Mouse (Mus musculus): ENCODE measurements at regions not wholly inside any gene's neighbourhood (a gene's known extent, or its start where the extent isn't known, plus 50 kb on each side); places are given as distances from the start of the nearest gene placed in this dataset.

DNA sequence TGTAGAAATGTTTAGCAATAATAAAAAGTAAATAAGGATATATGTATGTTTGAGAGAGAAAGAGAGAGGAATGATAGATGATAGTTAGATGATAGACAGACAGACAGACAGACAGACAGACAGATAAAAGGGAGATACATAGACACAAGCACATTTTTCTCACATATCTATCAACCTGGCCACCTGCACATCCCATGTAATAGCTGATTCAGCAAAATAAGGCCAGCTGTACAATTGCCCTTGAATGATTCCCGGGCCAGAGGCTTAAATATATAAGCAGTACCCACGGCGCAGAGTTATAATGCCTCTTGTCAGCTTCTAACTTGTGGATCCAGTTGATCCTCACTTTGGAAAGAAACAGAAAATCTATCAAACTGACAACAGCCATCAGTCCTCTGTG is 178.5 kb downstream of the Tmem114 start:
- no peaks in the 10 kb centered on the region for H3K9me3 ChIP-seq
- H3K36me3 ChIP-seq, result no peaks in the 10 kb centered on the region
- no peaks in the 10 kb centered on the region for H3K4me1 ChIP-seq
- no peak for DNase-seq (ENCODE audit: low spot score)
- H3K27me3 ChIP-seq (ENCODE audit: insufficient read depth, poor library complexity, severe bottlenecking), result no peaks in the 10 kb centered on the region
- 81% methylated on average over 3 of the region's 3 CpGs for WGBS
- H3K4me3 ChIP-seq, result no peak overlapping the region
- no peak overlapping the region for H3K27ac ChIP-seq

DNA sequence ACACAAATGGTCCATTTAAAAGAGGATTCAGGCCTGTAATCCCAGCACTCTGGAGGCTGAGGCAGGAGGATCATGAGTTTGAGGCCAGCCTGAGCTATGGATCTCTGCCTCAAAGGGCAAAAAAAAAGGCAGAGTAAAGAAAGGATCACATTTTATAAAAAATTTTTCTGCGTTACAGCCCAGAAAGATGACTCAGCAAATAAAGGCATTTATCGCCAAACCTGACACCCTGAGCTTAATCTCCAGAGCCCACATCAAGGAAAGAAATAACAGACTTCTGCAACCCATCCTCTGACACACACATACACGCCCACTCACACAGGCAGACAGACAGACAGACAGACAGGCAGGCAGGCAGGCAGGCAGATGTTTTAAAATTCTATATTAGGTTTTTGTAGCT is 179.3 kb downstream of the Tmem114 start:
- no peaks in the 10 kb centered on the region for H3K4me1 ChIP-seq
- H3K9me3 ChIP-seq, result no peaks in the 10 kb centered on the region
- no peak for DNase-seq (ENCODE audit: low spot score)
- H3K4me3 ChIP-seq, result no peak overlapping the region
- WGBS, result 69% methylated on average over 3 of the region's 3 CpGs
- H3K27ac ChIP-seq, result no peak overlapping the region
- no peaks in the 10 kb centered on the region for H3K36me3 ChIP-seq
- H3K27me3 ChIP-seq (ENCODE audit: insufficient read depth, poor library complexity, severe bottlenecking), result no peaks in the 10 kb centered on the region

DNA sequence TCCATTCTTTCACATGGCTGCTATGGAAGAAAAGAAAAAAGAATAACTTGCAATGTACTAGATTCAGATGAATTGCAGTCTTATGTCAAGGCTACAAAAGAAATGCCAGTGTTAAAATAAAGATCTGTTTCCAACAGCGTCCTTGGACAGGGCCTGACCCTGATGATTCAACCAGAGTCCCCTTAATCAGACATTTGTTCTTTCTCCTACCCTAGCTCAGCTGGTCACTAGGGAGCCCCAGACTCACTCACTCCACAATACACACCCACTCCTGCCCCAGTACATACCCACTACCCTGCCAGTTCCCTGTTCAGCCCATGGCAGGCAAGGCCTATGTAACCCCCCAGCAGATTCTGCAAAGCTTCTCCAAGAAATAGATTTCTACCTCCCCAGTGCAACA is 190.6 kb downstream of the Tmem114 start:
- no peak overlapping the region for H3K4me3 ChIP-seq
- WGBS, result 86% methylated on average over 1 of the region's 1 CpGs
- DNase-seq (ENCODE audit: low spot score), result no peak
- no peaks in the 10 kb centered on the region for H3K9me3 ChIP-seq
- H3K4me1 ChIP-seq, result 0 out of 2 replicates have a peak, but pooled peaks cover 9% of the 10 kb centered on the region
- H3K27me3 ChIP-seq (ENCODE audit: insufficient read depth, poor library complexity, severe bottlenecking), result no peaks in the 10 kb centered on the region
- no peak overlapping the region for H3K27ac ChIP-seq
- H3K36me3 ChIP-seq, result no peaks in the 10 kb centered on the region

DNA sequence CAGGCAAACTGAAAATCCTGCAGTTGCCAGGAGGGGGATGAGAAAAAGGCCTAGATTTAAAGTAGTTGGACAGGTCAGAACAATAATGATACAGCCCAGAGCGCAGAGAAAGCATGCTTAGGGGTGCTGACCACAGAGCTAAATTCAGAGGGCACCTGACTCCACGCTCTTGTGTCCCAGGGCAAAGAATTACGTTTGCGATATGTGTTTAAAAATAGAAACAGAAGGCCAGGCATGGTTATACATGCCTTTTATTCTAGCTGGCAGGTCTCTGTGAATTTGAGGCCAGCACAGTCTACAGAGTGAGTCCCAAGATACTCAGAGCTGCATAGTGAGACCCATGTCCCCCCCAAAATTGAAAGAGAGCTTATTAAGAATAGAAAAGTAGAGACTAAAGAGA is 192.9 kb downstream of the Tmem114 start:
- no peaks in the 10 kb centered on the region for H3K27me3 ChIP-seq (ENCODE audit: insufficient read depth, poor library complexity, severe bottlenecking)
- H3K4me1 ChIP-seq, result peaks cover 15% of the 10 kb centered on the region; the same call in 1 of the 2 replicates
- H3K36me3 ChIP-seq, result no peaks in the 10 kb centered on the region
- H3K9me3 ChIP-seq, result no peaks in the 10 kb centered on the region
- 46% methylated on average over 4 of the region's 4 CpGs for WGBS
- DNase-seq (ENCODE audit: low spot score), result no peak
- peak overlapping the region; percentile 74; the same call in 1 of the 2 replicates for H3K27ac ChIP-seq
- H3K4me3 ChIP-seq, result no peak overlapping the region

DNA sequence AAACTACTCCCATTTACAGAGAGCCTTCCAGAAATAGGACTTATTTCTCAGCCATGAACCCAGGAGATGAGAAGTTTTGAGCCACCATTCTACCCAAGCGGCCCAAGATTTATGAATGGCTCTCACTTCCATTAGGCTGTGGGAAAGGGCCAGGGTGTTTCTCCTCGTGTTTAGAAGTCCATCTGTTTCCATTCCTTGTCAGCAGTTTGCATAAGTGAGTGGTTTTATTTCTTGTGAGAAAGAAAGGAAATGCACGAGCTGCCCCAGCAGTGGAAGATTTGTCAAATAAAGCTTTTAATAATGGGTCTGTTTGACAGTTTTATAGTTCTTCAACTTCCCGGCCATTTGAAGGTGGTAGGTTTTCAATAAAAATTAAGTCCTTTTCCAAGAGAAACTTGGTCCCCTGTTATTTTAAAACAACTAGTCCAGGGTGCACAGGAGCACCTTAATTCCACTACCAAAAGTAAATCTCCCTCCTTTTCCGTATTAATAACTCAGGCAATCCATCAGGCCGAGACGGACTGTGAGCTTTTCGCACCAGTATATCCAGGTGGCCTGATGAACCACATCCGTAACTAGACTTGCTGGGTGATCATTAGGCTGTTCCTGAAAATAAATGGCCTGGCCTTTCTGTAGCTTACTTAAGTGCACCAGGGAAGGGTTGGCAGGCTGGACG is 201.2 kb downstream of the Tmem114 start:
- H3K4me3 ChIP-seq, result no peak overlapping the region
- 78% methylated on average over 10 of the region's 10 CpGs for WGBS
- H3K36me3 ChIP-seq, result no peaks in the 10 kb centered on the region
- no peaks in the 10 kb centered on the region for H3K27me3 ChIP-seq (ENCODE audit: insufficient read depth, poor library complexity, severe bottlenecking)
- no peak for DNase-seq (ENCODE audit: low spot score)
- H3K27ac ChIP-seq, result no peak overlapping the region
- H3K4me1 ChIP-seq, result peaks cover 2% of the 10 kb centered on the region; the same call in 1 of the 2 replicates
- H3K9me3 ChIP-seq, result 0 out of 2 replicates have a peak, but pooled peaks cover 3% of the 10 kb centered on the region

DNA sequence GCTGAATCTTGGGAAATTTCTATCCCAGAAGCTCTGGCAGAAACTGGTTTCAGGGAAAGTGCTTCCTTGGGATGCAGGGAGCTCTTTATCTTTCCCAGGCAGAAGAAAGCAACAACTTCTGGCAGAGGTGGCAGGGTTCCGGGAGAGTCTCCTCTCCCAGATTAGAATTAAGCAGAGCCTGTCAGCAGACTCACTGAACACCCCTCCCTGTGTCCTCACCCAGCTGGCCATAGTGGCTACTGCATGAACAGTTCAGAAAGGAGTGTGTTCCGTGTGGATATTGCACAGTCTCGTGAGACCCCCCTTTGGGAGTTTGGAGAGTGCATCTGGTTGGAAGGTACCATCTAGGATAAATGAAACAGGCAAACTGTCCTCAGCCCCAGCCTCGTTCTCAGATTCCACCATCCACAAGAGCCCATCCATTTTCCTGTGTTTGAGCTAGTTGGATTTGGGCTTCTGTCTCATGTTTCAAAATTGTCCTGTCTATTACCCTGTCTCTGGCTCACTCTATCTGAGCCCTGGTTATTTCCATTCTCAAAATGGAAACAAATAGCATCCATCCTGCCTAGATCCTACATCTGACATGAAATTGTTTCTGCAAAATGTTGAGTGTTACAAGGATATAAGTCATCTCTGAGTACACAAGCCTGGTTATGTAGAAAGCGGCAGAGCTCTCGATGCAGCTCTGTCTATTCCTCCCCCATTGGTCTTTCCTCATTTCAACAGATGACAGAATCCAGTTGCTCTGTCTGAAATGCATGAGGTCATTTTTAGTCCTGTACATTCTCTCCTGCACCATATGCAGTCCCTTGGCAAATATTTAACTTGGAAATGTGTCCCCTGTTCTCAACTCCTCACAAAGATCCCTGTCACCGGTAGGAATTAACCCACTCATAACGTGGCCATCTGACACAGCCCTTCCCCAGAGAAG is 216.4 kb downstream of the Tmem114 start:
- Histone ChIP-seq H3K36me3 (no peaks in the 10 kb centered on the region), H3K4me3 (no peak overlapping the region), H3K27me3 (ENCODE audit: insufficient read depth, poor library complexity, severe bottlenecking) (no peaks in the 10 kb centered on the region), H3K4me1 (peaks cover 8% of the 10 kb centered on the region; the same call in 1 of the 2 replicates), H3K27ac (no peak overlapping the region), H3K9me3 (no peaks in the 10 kb centered on the region)
- WGBS, result 49% methylated on average over 8 of the region's 8 CpGs
- DNase-seq (ENCODE audit: low spot score), result no peak

DNA sequence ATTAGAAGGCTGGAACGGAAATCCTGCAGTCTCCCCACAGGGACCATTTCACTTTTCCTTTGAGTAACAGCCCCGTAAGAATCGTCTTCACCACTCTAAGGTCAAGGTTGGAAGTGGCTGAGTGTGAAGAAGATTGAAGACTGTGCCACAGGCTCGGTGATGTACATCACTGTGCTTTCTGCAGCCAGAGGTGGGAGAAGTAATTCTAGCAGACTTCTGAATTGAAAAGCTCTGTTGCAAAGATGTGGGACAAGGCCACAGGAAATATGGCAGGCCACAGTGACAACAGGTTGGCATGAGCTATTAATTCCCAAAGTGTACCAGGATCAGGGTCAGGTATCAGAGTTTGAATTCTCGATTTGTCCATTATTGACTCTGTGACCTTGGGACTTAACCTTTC is 219.9 kb downstream of the Tmem114 start:
- no peaks in the 10 kb centered on the region for H3K27me3 ChIP-seq (ENCODE audit: insufficient read depth, poor library complexity, severe bottlenecking)
- WGBS, result 80% methylated on average over 5 of the region's 5 CpGs

DNA sequence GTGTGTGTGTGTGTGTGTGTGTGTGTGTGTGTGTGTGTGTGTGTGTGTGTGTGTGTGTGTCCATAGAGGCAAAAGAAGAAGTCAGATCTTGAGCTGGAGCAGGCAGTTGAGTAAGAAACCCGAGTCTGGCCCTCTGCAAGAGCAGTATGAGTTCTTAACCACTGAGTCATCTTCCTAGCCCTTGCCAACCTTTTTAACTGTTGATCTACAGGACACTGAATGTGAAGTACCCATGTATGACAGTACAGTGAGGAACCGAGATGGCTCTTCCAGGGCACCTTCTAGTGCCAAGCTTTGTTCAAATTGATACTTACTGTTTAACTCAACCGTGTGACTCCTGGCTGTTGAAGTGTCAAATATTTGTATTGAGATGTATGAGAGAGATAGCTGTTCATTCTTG is 223.6 kb downstream of the Tmem114 start:
- Histone ChIP-seq H3K27me3 (ENCODE audit: insufficient read depth, poor library complexity, severe bottlenecking) (no peaks in the 10 kb centered on the region), H3K4me3 (no peak overlapping the region), H3K36me3 (no peaks in the 10 kb centered on the region), H3K9me3 (no peaks in the 10 kb centered on the region), H3K4me1 (no peaks in the 10 kb centered on the region), H3K27ac (no peak overlapping the region)
- no peak for DNase-seq (ENCODE audit: low spot score)
- 72% methylated on average over 3 of the region's 3 CpGs for WGBS

More for the DNA sequence above, 219.9 kb downstream of the Tmem114 start:
- Histone ChIP-seq H3K9me3 (no peaks in the 10 kb centered on the region), H3K4me3 (no peak overlapping the region), H3K4me1 (peaks cover 8% of the 10 kb centered on the region; the same call in 1 of the 2 replicates), H3K27ac (no peak overlapping the region), H3K36me3 (no peaks in the 10 kb centered on the region)
- DNase-seq (ENCODE audit: low spot score), result no peak

DNA sequence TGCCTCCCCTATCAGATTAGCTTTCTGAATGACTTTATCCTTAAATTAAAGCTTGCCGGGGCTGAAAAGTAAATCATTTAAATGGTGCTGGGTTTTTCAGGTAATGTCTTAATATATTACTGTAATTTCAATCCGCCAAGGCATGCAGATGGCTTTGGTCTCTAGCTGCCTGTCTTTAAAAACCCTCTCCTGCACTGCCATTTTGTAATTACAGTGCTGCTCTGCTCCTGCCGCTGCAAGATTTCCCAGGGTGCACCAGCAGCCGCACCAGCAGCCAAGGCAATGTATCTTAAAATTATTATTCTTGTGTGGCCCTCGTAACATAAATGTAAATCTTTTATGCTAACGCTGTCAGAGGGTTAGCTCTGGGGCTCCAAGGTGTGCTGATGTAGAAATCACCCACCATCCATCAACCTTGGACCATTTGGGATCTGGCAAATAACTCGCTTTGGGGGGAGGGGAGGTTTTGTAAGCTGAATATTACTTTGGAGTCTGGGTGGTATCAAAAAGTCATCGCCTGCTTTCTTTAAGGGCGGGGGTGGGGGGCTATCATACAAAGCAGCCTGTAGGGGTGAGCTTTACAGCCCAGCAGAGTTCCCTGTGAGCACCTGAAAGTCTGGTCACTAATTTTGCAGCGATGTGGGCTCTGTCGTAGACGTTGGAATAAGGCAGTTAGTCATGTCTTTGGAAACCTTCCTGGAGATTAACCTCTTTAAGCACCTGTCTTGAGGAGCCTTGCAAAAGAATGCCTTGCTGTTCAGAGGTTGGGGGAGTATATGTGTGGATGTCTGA is 226.0 kb downstream of the Tmem114 start:
- DNase-seq (ENCODE audit: low spot score), result no peak
- WGBS, result 83% methylated on average over 12 of the region's 12 CpGs

DNA sequence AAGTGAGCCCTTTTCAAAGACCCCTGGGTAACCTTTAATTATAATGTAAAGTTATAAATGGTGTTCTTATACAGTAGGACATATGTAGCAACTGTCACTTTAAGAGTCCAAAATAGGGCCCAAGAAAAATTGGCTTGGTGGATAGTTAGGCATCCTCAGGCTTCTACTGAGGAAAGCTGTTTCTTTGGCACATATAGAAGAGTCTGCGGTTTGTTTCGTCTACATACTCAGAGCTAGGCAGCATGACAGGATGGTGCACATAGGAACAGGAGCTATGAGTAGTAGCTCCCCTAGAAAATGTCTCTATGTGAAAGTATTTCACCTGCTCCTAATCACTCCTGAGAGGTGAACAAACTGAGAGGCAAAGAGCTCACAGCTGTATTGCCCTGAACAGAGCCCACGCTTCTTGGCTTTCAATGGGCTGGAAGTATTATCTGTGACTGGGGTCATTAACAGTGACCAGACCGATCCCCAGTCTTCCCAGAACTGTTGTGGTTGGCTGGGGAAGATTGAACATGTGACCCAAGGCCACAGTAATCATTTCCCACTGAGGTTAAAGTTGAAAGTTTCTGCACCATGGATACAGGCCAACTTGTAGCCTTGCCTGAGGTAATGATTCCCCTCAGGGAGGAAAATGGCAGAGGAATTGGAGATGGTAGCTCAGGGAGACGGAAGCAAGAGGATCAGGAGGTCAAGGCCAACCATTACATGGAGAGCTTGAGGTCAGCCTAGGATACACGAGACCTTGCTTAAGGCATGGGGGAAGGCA is 235.3 kb downstream of the Tmem114 start:
- no peaks in the 10 kb centered on the region for H3K27me3 ChIP-seq (ENCODE audit: insufficient read depth, poor library complexity, severe bottlenecking)
- no peaks in the 10 kb centered on the region for H3K9me3 ChIP-seq
- no peak overlapping the region for H3K4me3 ChIP-seq
- no peaks in the 10 kb centered on the region for H3K4me1 ChIP-seq
- no peak for DNase-seq (ENCODE audit: low spot score)
- H3K27ac ChIP-seq, result no peak overlapping the region
- 69% methylated on average over 6 of the region's 6 CpGs for WGBS
- no peaks in the 10 kb centered on the region for H3K36me3 ChIP-seq

More for the DNA sequence above, 226.0 kb downstream of the Tmem114 start:
- no peaks in the 10 kb centered on the region for H3K36me3 ChIP-seq
- no peaks in the 10 kb centered on the region for H3K4me1 ChIP-seq
- H3K9me3 ChIP-seq, result no peaks in the 10 kb centered on the region
- no peaks in the 10 kb centered on the region for H3K27me3 ChIP-seq (ENCODE audit: insufficient read depth, poor library complexity, severe bottlenecking)
- H3K27ac ChIP-seq, result no peak overlapping the region
- no peak overlapping the region for H3K4me3 ChIP-seq

DNA sequence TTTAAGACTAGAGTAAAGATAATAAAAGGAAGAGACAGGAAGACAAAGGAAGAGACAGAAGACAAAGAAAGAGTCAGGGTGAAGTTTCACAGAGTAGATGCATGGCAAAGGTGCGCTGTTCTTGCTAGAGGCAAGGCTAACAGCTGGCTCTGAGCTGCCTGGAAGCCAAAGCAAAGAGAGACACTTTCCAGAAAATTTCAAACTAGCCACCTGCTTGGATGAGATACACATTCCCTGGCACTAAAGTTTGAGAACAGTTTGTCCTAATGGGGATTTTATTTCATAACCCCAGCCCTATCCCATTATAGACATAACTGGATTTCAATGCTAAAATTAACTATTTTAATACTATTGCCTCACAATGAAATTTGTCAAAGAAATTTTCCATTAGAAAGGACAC is 235.9 kb downstream of the Tmem114 start:
- Histone ChIP-seq H3K4me3 (no peak overlapping the region), H3K9me3 (no peaks in the 10 kb centered on the region), H3K27me3 (ENCODE audit: insufficient read depth, poor library complexity, severe bottlenecking) (no peaks in the 10 kb centered on the region), H3K36me3 (no peaks in the 10 kb centered on the region), H3K27ac (no peak overlapping the region), H3K4me1 (no peaks in the 10 kb centered on the region)
- WGBS, result 93% methylated on average over 1 of the region's 1 CpGs
- DNase-seq (ENCODE audit: low spot score), result no peak

DNA sequence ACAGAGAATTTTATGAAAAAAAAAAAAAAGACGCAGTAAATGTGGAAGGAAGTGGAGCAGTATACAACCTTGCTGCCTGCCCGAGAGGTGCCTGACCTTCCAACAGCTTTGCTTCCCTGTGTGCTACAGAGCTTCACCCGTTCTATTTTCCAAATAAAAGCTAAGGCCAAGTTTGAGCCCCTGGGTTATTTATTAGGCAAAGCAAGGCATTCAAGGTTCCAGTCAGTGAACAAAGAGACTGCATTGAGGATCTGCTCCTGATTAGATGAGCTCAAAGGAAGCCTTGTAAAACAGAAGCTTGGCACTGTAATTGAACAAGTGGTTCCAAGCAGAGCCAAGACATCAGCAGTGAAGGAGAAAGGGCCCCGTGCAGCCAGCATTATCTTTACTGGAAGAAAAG is 236.4 kb downstream of the Tmem114 start:
- Histone ChIP-seq H3K27ac (no peak overlapping the region), H3K4me3 (no peak overlapping the region), H3K36me3 (no peaks in the 10 kb centered on the region), H3K27me3 (ENCODE audit: insufficient read depth, poor library complexity, severe bottlenecking) (no peaks in the 10 kb centered on the region), H3K9me3 (no peaks in the 10 kb centered on the region), H3K4me1 (no peaks in the 10 kb centered on the region)
- DNase-seq (ENCODE audit: low spot score), result no peak
- 75% methylated on average over 4 of the region's 4 CpGs for WGBS
